Mouse (Mus musculus) neural tube, embryonic 13.5 days (tissue): ENCODE measurements around the gene Brd3os. TPM values are rescaled to one million over a fixed set of nuclear protein-coding genes. Genes with fewer than 3 reads are reported as not detected.

Experiments used
- ATAC-seq: fragments of 200-750 bp; cut with Nextera tagmentation; 2 replicates; pipeline ENCODE4 v1.8.0; 2017; ENCODE audit warnings: low read depth, mild to moderate bottlenecking, moderate TSS enrichment, moderate library complexity
- H3K27ac ChIP-seq: fragments of 300-500 bp; sonication (generic); replicated peaks from 2 replicates; pipeline ENCODE4 v1.5.1; 2015; ENCODE audit warnings: moderate library complexity, mild to moderate bottlenecking, inconsistent platforms
- H3K27me3 ChIP-seq: fragments of 300-500 bp; sonication (generic); 2 replicates; pipeline ENCODE4 v1.6.1; 2015; ENCODE audit warnings: mild to moderate bottlenecking, inconsistent platforms
- H3K36me3 ChIP-seq: fragments of 300-500 bp; sonication (generic); 2 replicates; pipeline ENCODE4 v1.6.1; 2015; ENCODE audit warnings: mild to moderate bottlenecking, inconsistent platforms
- H3K4me1 ChIP-seq: fragments of 300-500 bp; sonication (generic); replicated peaks from 2 replicates; pipeline ENCODE4 v1.6.1; 2015; ENCODE audit warnings: inconsistent platforms
- H3K4me2 ChIP-seq: fragments of 300-500 bp; sonication (generic); 2 replicates; pipeline ENCODE4 v1.6.1; 2015; ENCODE audit warnings: inconsistent platforms, mild to moderate bottlenecking, moderate library complexity
- H3K4me3 ChIP-seq: fragments of 300-500 bp; sonication (generic); 2 replicates; pipeline ENCODE4 v1.5.1; 2015; ENCODE audit warnings: mild to moderate bottlenecking, inconsistent platforms
- H3K9ac ChIP-seq: fragments of 300-500 bp; sonication (generic); 2 replicates; pipeline ENCODE4 v1.6.1; 2015; ENCODE audit warnings: moderate library complexity, mild to moderate bottlenecking, inconsistent platforms
- H3K9me3 ChIP-seq: fragments of 300-500 bp; sonication (generic); 2 replicates; pipeline ENCODE4 v1.6.1; 2016; ENCODE audit warnings: inconsistent platforms
- WGBS: fragments of 180-500 bp; shearing (Covaris S2); methylation state at CpG from one replicate; pipeline ENCODE4 v1.1.7; 2015; 5-methylcytosine and 5-hydroxymethylcytosine counted together
- polyA plus RNA-seq: library from polyadenylated mRNA; unstranded; fragments of >200 nt; fragmentation: Nextera tagmentation; extraction: Ambion mirVana; gene quantifications from 2 replicates; pipeline ENCODE4 v1.2.1, GENCODE M21; 2015

The Brd3os gene
- polyA plus RNA-seq, 1 experiment from 2014 or later = 30.5 TPM

DNA sequence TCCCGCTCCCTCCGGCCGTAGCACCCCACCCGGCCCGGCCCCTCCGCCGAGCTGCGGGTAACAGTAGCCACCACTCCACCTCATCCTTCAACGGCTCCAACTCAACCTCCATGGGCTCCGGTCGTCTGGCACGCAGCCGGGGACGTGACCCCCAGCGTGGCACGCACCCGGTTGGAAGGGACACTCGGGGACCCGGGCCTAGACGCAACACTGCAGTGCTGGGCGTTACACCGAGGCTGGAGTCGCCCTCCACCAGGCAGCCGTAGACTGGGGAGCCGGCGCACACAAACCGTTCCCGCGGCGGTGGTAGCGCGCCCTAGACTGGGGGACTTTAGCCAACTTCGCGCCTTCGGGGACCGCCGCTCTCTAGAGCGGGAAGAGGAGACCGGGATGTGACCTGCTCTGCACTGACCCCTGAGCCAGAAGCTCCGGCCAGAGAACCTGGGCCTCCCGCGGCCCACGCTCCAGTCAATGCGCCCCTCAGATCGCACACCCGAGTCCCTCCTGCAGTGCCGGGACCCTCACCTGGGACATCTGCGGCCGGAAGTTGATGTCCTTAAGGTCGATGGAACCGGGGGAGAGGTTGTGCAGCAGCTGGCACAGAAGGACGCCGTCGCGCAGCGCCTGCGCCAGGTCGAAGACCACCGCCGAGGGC lies 16.2 kb upstream of the Brd3os start:
- peak overlapping the region; percentile 96 for H3K4me2 ChIP-seq
- no peaks in the 10 kb centered on the region for H3K27me3 ChIP-seq
- no peaks in the 10 kb centered on the region for H3K36me3 ChIP-seq
- peak overlapping the region; percentile 90 for H3K27ac ChIP-seq
- ATAC-seq = peak; percentile 15; the same call in 1 of the 2 replicates
- H3K4me1 ChIP-seq = peaks cover 57% of the 10 kb centered on the region
- H3K4me3 ChIP-seq = peak overlapping the region; percentile 95
- under 1% methylated on average over 60 of the region's 60 CpGs for WGBS
- no peaks in the 10 kb centered on the region for H3K9me3 ChIP-seq
- H3K9ac ChIP-seq = peak overlapping the region; percentile 96

DNA sequence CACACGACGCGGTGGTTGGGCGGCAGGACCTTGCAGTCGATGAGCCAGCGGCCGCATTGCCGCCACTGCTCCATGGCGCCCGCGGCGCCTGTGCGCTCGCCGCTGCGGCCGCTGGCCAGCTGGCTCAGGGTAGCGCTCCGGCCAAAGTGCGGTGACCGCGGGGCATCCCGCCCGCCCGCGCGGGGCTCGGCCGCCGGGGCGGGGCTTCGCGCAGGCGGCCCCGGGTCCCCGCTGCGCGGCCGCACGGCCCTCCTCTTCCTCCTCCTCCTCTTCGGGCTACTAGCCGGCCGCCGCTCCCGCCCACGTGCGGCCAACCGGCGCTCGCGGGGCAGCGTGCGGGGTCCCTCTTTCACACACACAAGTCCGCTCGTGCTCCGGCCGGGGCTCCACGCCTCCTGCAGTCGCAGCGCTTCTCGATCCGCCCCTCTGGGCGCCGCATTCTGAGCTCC lies 15.7 kb upstream of the Brd3os start:
- no peaks in the 10 kb centered on the region for H3K36me3 ChIP-seq
- under 1% methylated on average over 43 of the region's 64 CpGs for WGBS
- peak overlapping the region; percentile 95 for H3K4me3 ChIP-seq
- ATAC-seq = peak; percentile 29
- H3K27me3 ChIP-seq = no peaks in the 10 kb centered on the region
- H3K4me2 ChIP-seq = peak overlapping the region; percentile 96
- H3K9me3 ChIP-seq = no peaks in the 10 kb centered on the region
- peak overlapping the region; percentile 90 for H3K27ac ChIP-seq
- H3K4me1 ChIP-seq = peaks cover 51% of the 10 kb centered on the region
- H3K9ac ChIP-seq = peak overlapping the region; percentile 96

DNA sequence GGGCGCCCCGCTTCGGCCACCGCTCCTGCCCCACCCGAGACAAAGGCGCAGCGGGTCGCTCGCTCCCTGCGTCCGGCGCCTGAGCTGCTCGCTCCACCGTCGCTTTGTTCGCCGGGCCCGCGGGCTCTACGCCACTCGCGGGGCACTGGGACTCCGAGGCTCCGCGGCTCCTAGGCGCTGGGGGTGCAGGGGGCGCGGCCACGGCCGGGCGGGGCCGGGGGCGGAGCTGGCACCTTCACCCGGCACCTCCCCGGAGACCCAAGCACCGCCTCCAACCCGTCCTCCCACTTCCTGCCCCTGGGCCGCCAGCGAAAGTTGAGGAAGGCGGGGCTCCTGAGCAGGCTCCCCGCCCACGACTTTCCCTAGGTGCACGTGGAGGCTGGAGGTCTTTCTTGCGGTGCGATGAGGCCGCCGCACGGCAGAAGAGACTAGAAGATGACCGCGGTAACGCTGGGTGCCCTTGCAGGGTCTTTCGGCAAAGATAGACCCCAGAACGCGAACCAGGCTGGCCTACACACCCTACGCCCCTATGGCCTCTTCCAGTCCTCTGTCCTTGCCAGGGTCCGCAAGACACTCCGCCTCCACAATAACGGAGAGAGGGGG lies 15.2 kb upstream of the Brd3os start, which contains the start of gene Vav2:
Vav2 (minus strand) TSS at position 179 of the 603 bp plus-strand sequence.
- Histone ChIP-seq H3K36me3 (no peaks in the 10 kb centered on the region), H3K4me2 (peak within 1 kb of the TSS; percentile 96), H3K27me3 (no peaks in the 10 kb centered on the region), H3K27ac (peak within 1 kb of the TSS; percentile 90), H3K9ac (peak within 1 kb of the TSS; percentile 96), H3K9me3 (no peaks in the 10 kb centered on the region), H3K4me1 (peaks cover 46% of the 10 kb centered on the region), H3K4me3 (peak within 1 kb of the TSS; percentile 95)
- under 1% methylated on average over 58 of the region's 58 CpGs for WGBS
- peak; percentile 85 for ATAC-seq

DNA sequence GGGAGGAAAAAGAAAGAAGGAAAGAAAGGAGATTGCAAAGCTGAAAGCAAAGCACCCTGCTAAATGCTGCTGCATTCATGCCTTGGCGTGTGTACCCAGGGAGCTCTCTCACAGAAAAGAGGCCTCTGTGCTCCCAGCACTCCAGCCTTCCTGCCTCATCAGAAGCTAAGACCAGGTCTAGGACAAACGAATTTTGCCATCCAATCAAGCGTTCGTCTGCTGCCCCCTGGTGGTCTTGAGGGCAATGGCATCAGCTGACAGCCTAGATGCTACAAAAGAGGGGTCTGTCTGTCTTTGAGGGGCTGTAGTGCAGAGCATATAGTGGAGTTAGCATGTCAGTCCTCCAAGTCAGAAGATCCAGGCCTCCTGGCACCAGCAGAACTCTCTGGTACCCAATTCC lies 14.1 kb upstream of the Brd3os start:
- peak; percentile 41 for ATAC-seq
- H3K4me2 ChIP-seq = peak overlapping the region; percentile 96; the same call in 1 of the 2 replicates
- no peaks in the 10 kb centered on the region for H3K27me3 ChIP-seq
- H3K9ac ChIP-seq = no peak overlapping the region
- H3K4me3 ChIP-seq = no peak overlapping the region
- no peaks in the 10 kb centered on the region for H3K36me3 ChIP-seq
- peaks cover 35% of the 10 kb centered on the region for H3K4me1 ChIP-seq
- 1% methylated on average over 4 of the region's 4 CpGs for WGBS
- no peaks in the 10 kb centered on the region for H3K9me3 ChIP-seq
- peak overlapping the region; percentile 67 for H3K27ac ChIP-seq

DNA sequence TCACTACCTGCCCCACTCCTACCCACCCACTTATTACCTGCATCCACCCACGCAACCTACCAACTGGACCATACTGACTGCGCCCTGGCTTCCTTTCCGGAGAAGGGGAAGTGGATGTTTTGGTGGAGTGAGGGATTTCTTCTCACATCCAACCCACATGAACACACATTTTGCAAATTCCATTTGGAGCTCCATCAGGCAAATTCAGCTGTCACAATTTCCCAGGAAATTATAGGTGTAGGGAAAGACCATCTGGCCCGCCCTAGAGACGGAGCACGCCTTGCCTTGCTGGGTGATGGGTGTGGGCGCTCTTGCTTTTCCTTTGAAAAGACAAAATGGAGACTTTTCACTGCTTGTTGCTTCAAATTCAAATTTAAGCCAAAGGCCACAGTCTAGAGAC lies 11.5 kb upstream of the Brd3os start:
- WGBS = 97% methylated on average over 7 of the region's 7 CpGs
- Histone ChIP-seq H3K9me3 (no peaks in the 10 kb centered on the region), H3K4me3 (no peak overlapping the region), H3K4me2 (no peak overlapping the region), H3K27me3 (no peaks in the 10 kb centered on the region), H3K27ac (no peak overlapping the region), H3K4me1 (peaks cover 11% of the 10 kb centered on the region), H3K36me3 (no peaks in the 10 kb centered on the region), H3K9ac (no peak overlapping the region)
- ATAC-seq = no peak

DNA sequence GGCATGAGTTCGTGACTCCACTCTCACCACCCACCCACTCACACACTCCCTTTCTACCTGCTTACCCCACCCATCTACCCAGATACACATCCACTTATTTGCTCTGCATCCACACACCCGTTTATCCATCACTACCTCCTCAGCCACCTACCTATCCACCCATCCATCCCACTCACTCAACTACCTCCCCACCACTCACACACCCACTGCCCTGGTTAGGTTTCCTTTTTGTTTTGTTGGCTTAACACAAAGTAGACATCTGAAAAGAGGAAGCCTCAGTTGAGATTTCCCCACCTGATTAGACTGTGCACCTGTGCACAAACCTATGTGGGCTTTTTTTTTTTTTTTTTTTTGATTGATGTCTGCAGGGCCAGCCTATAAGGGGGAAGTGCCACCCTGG lies 9.5 kb upstream of the Brd3os start:
- H3K4me1 ChIP-seq = peaks cover 4% of the 10 kb centered on the region
- H3K36me3 ChIP-seq = no peaks in the 10 kb centered on the region
- H3K27ac ChIP-seq = no peak overlapping the region
- no peaks in the 10 kb centered on the region for H3K9me3 ChIP-seq
- no peak overlapping the region for H3K4me2 ChIP-seq
- WGBS = 66% methylated on average over 2 of the region's 2 CpGs
- no peak overlapping the region for H3K9ac ChIP-seq
- no peak overlapping the region for H3K4me3 ChIP-seq
- H3K27me3 ChIP-seq = no peaks in the 10 kb centered on the region
- ATAC-seq = no peak

DNA sequence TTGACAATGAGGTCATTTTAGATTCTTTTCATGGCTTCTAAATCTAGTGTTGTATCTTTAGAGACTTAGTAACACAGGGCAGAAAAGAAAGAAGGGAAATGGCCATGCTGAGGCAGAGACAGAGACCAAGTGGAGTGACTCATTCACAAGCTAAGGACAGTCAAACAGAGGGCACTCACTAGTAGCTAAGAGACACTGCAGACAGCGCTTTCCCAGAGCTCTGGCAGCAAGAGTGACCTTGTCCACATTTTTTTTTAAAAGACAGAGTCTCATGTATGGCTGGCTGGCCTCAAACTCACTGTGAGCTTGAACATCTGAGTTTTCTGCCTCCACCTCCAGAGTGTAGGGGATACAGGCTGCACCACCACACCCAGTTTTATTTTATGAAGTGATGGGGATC lies 4.2 kb upstream of the Brd3os start:
- H3K9me3 ChIP-seq = no peaks in the 10 kb centered on the region
- ATAC-seq = no peak
- no peak overlapping the region for H3K4me2 ChIP-seq
- no peak overlapping the region for H3K4me3 ChIP-seq
- H3K9ac ChIP-seq = no peak overlapping the region
- 63% methylated on average over 1 of the region's 1 CpGs for WGBS
- H3K36me3 ChIP-seq = no peaks in the 10 kb centered on the region
- no peaks in the 10 kb centered on the region for H3K27me3 ChIP-seq
- no peak overlapping the region for H3K27ac ChIP-seq
- peaks cover 6% of the 10 kb centered on the region for H3K4me1 ChIP-seq

DNA sequence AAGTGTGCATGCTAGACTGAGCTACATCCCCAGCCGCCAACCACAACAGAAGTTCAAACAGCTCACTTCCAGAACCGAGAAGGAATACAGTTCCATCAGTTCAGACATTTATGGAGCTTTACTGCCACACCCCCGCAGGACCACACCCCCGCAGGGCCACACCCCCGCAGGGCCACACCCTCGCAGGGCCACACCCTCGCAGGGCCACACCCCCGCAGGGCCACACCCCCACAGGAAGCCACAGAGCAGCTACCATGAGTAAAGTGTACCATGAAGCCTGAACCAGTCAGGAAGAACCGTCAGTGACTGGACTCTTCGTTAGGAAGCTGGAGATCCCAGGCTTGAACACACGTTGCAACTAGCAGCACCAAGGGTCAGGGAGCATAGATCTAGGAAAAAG lies 3.8 kb upstream of the Brd3os start:
- Histone ChIP-seq H3K36me3 (no peaks in the 10 kb centered on the region), H3K27me3 (no peaks in the 10 kb centered on the region), H3K9ac (no peak overlapping the region), H3K4me1 (peaks cover 10% of the 10 kb centered on the region), H3K9me3 (no peaks in the 10 kb centered on the region), H3K27ac (no peak overlapping the region), H3K4me3 (no peak overlapping the region), H3K4me2 (no peak overlapping the region)
- no peak for ATAC-seq
- WGBS = 21% methylated on average over 11 of the region's 11 CpGs

DNA sequence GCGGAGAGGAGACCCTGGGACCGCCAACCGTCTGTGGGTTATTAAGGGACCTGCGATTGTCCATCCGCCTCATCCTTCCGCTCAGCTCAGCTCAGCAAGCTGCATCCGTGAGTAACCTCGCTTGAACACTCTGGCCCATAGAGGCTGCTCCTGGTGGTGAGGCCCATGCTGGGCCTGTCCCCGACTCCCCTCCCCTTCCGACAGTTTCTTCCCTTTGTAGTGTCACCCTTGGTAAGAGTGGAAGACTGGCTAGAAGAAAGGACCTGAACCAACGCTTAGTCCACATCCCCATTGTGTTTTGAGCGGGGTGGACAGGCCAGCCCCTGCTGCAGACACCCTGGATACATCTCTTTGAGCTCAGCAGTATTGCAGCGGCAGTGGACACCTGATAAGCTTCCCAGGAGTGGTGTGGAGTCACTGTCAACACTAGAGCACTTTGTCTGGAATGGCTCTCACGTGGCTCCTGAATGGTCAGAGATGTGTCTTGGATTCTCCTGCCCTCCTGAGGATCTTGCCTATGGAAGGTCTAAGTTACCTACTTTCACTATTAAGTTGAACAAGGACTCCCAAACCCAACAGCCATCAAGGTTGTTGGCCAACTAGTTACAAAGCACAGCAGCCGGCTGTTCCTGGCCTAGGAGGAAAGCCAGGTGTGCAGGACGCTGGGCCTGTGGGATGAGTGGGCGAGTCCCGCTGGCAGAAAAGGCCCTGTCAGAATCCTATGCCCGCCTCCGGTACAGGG lies 755 bp downstream of the Brd3os start:
- WGBS = 34% methylated on average over 20 of the region's 20 CpGs
- H3K4me2 ChIP-seq = peak overlapping the region; percentile 79
- no peaks in the 10 kb centered on the region for H3K9me3 ChIP-seq
- no peaks in the 10 kb centered on the region for H3K27me3 ChIP-seq
- H3K27ac ChIP-seq = peak overlapping the region; percentile 79
- H3K9ac ChIP-seq = peak overlapping the region; percentile 78
- peak overlapping the region; percentile 60 for H3K4me3 ChIP-seq
- peaks cover 36% of the 10 kb centered on the region for H3K36me3 ChIP-seq
- ATAC-seq = peak; percentile 69
- H3K4me1 ChIP-seq = peaks cover 22% of the 10 kb centered on the region

DNA sequence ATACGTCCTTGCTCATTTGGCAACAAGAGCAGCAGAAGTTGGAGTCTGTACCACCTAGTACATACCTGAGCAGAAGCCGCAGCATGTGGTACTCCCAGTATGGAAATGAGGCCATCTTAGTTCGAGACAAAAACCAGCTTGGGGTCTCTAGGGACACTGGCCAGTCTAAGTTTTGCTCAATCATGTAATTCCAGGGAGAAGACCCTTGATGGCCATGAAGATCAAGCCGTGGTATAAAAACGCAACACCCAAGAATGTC lies 1.3 kb downstream of the Brd3os start:
- WGBS = 73% methylated on average over 5 of the region's 5 CpGs
- no peaks in the 10 kb centered on the region for H3K27me3 ChIP-seq
- peak overlapping the region; percentile 79 for H3K4me2 ChIP-seq
- H3K4me3 ChIP-seq = peak overlapping the region; percentile 60
- peaks cover 22% of the 10 kb centered on the region for H3K4me1 ChIP-seq
- peak overlapping the region; percentile 79 for H3K27ac ChIP-seq
- peak overlapping the region; percentile 78 for H3K9ac ChIP-seq
- no peaks in the 10 kb centered on the region for H3K9me3 ChIP-seq
- ATAC-seq = no peak
- H3K36me3 ChIP-seq = peaks cover 41% of the 10 kb centered on the region

DNA sequence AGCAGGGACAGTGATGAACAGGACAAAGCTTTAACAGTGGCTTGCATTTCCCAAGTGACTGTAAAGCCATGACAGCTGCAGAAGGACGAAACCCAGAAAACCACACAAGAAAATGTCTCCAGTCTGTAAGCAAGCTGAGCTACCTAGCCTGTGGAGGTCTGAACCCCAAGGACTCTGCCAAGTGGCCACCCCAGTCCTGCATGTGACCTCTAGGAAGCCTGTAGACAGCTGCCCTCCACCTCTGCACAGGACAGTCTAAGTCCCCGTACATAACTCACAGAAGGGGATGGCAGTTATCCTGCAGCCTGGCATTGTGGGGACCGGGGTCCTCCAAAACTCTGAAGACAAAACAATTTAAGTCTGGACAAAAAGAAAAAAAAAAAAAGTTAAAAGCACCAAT lies 3.8 kb downstream of the Brd3os start:
- ATAC-seq = no peak
- no peak overlapping the region for H3K4me3 ChIP-seq
- H3K27me3 ChIP-seq = no peaks in the 10 kb centered on the region
- H3K9ac ChIP-seq = no peak overlapping the region
- no peaks in the 10 kb centered on the region for H3K9me3 ChIP-seq
- H3K4me2 ChIP-seq = no peak overlapping the region
- H3K36me3 ChIP-seq = peaks cover 67% of the 10 kb centered on the region
- 93% methylated on average over 3 of the region's 3 CpGs for WGBS
- H3K27ac ChIP-seq = no peak overlapping the region
- peaks cover 22% of the 10 kb centered on the region for H3K4me1 ChIP-seq

DNA sequence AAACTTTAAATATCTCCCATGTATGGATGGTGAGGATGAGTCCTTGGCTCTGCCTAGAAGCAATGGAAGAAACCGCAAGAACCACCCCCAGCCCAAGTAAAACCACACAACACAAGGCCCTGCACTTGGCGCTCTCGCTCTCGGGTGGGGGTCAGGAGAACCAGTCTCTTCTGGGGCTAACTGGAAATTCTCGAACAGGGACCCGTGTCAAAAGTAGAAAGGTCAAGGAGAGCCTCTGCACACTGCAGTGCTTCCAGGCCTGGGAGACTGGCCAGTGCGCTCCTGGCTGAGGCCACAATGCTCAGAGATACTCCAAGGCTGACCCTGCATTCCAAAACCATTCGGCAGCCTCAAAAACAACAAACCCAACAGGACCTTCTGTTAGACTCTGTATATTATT lies 4.7 kb downstream of the Brd3os start:
- WGBS = 94% methylated on average over 8 of the region's 8 CpGs
- no peaks in the 10 kb centered on the region for H3K9me3 ChIP-seq
- H3K27ac ChIP-seq = no peak overlapping the region
- no peak overlapping the region for H3K9ac ChIP-seq
- peaks cover 76% of the 10 kb centered on the region for H3K36me3 ChIP-seq
- no peak overlapping the region for H3K4me2 ChIP-seq
- ATAC-seq = no peak
- peaks cover 20% of the 10 kb centered on the region for H3K4me1 ChIP-seq
- no peaks in the 10 kb centered on the region for H3K27me3 ChIP-seq
- no peak overlapping the region for H3K4me3 ChIP-seq
